11 mouse cellular contexts compared by ENCODE assay signal in the genomic region with DNA sequence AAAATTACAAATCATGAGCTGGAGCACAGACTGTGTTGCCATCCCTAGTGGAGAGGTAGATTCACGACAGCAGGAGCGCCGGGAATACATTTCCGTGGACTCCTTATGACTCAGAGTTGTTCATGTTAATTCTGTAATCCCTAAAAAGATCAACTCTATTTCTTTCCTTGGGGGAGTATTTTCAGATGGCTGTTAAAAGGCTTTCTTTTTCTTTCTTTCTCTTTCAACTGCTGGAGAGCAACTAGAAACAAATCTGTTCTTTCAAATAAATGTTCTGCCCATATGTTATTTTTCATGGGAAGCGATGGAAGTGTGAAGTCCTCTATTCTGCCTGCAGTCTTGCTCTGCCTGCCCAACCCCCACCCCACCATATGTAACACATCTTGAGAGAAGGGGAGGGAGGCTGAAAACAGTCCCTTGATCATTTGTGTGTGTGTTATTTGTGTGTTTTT.
DNase-seq lines count a peak whose midpoint lies in the region; ATAC-seq and TF ChIP-seq lines count a peak whose summit lies in the region.
"Had no signal": no experiment of that assay in that cellular context is flagged by ENCODE, and none has a peak within 500 bp of the region (broad histone marks: within the 10 kb centered on the region; RNA-seq: fewer than 3 reads in every experiment).

No protein-coding gene starts in this region.

- no peak overlapping the region for H3K27ac ChIP-seq in embryonic facial prominence, embryonic 11.5 days (replicated peaks; ENCODE audit: low read depth, low read length)
- no peak overlapping the region for H3K27ac ChIP-seq in embryonic facial prominence, embryonic 10.5 days (replicated peaks)
- peak overlapping the region; percentile 63 for H3K27ac ChIP-seq in embryonic facial prominence, embryonic 15.5 days (replicated peaks)
- H3K27ac ChIP-seq in gastrocnemius, adult 2 months: no peak overlapping the region
- H3K27ac ChIP-seq: intestine, embryonic 15.5 days; liver, embryonic 15.5 days; midbrain, embryonic 12.5 days had no signal

- WGBS in embryonic facial prominence, embryonic 11.5 days: 75% methylated on average over 5 of the region's 5 CpGs
- WGBS in embryonic facial prominence, embryonic 10.5 days: 77% methylated on average over 5 of the region's 5 CpGs
- WGBS in embryonic facial prominence, embryonic 15.5 days: 43% methylated on average over 5 of the region's 5 CpGs

- peak; percentile 20 for DNase-seq in embryonic facial prominence, embryonic 11.5 days (ENCODE audit: low spot score)
- no peak for DNase-seq in embryonic facial prominence, embryonic 10.5 days (ENCODE audit: low spot score)
- DNase-seq in layer of hippocampus, postnatal 14 days (ENCODE audit: low spot score in 2 of 2): peak; percentile 12 to 49
- DNase-seq in right cerebral cortex, adult 18-20 months: peak; percentile 71
- no peak for DNase-seq in gastrocnemius, postnatal 14 days
- DNase-seq in testis, postnatal 14 days (ENCODE audit: low spot score): no peak
- no peak for DNase-seq in gastrocnemius, adult 2 months

- no peak for ATAC-seq in embryonic facial prominence, embryonic 11.5 days (replicated peaks; ENCODE audit: insufficient number of reproducible peaks, low FRiP score, low TSS enrichment, low read depth)
- ATAC-seq in embryonic facial prominence, embryonic 15.5 days (ENCODE audit: insufficient number of reproducible peaks, low FRiP score, low TSS enrichment, low read depth): no peak
- ATAC-seq: intestine, embryonic 15.5 days had no signal

- H3K4me2 ChIP-seq in embryonic facial prominence, embryonic 11.5 days (ENCODE audit: low read depth, low read length): no peak overlapping the region
- H3K4me2 ChIP-seq in embryonic facial prominence, embryonic 15.5 days (replicated peaks): no peak overlapping the region
- H3K4me2 ChIP-seq: intestine, embryonic 15.5 days; liver, embryonic 15.5 days; midbrain, embryonic 12.5 days had no signal

- no peak overlapping the region for H3K4me3 ChIP-seq in embryonic facial prominence, embryonic 11.5 days (ENCODE audit: low read depth, low read length)
- no peak overlapping the region for H3K4me3 ChIP-seq in embryonic facial prominence, embryonic 10.5 days
- H3K4me3 ChIP-seq in embryonic facial prominence, embryonic 15.5 days (replicated peaks): no peak overlapping the region
- no peak overlapping the region for H3K4me3 ChIP-seq in gastrocnemius, adult 2 months
- H3K4me3 ChIP-seq: intestine, embryonic 15.5 days; liver, embryonic 15.5 days; midbrain, embryonic 12.5 days had no signal

- H3K36me3 ChIP-seq in embryonic facial prominence, embryonic 11.5 days (replicated peaks; ENCODE audit: control insufficient read depth, insufficient read depth, low read depth, low read length): no peaks in the 10 kb centered on the region
- H3K36me3 ChIP-seq in embryonic facial prominence, embryonic 10.5 days (replicated peaks): no peaks in the 10 kb centered on the region
- no peaks in the 10 kb centered on the region for H3K36me3 ChIP-seq in embryonic facial prominence, embryonic 15.5 days
- H3K36me3 ChIP-seq: intestine, embryonic 15.5 days; liver, embryonic 15.5 days; midbrain, embryonic 12.5 days had no signal

- no peak overlapping the region for H3K9ac ChIP-seq in embryonic facial prominence, embryonic 11.5 days (replicated peaks; ENCODE audit: low read length)
- H3K9ac ChIP-seq in embryonic facial prominence, embryonic 15.5 days: no peak overlapping the region
- H3K9ac ChIP-seq: intestine, embryonic 15.5 days; liver, embryonic 15.5 days; midbrain, embryonic 12.5 days had no signal

- no peaks in the 10 kb centered on the region for H3K9me3 ChIP-seq in embryonic facial prominence, embryonic 11.5 days (replicated peaks; ENCODE audit: control insufficient read depth, low read length)
- H3K9me3 ChIP-seq in embryonic facial prominence, embryonic 10.5 days: no peaks in the 10 kb centered on the region
- no peaks in the 10 kb centered on the region for H3K9me3 ChIP-seq in embryonic facial prominence, embryonic 15.5 days (replicated peaks)
- H3K9me3 ChIP-seq: intestine, embryonic 15.5 days; liver, embryonic 15.5 days; midbrain, embryonic 12.5 days had no signal

- H3K27me3 ChIP-seq in embryonic facial prominence, embryonic 11.5 days (ENCODE audit: control insufficient read depth, insufficient read depth, low read length): no peaks in the 10 kb centered on the region
- H3K27me3 ChIP-seq in embryonic facial prominence, embryonic 10.5 days (replicated peaks; ENCODE audit: low read depth, poor library complexity, severe bottlenecking): no peaks in the 10 kb centered on the region
- H3K27me3 ChIP-seq in embryonic facial prominence, embryonic 15.5 days: no peaks in the 10 kb centered on the region
- H3K27me3 ChIP-seq: intestine, embryonic 15.5 days; liver, embryonic 15.5 days; midbrain, embryonic 12.5 days had no signal

- no peak for TF ChIP-seq CTCF in gastrocnemius, adult 2 months (IDR thresholded peaks at IDR 0.05)

- no peaks in the 10 kb centered on the region for H3K4me1 ChIP-seq in embryonic facial prominence, embryonic 11.5 days (ENCODE audit: control insufficient read depth, insufficient read depth, low read length)
- peaks cover 6% of the 10 kb centered on the region; the same call in 1 of the 2 replicates for H3K4me1 ChIP-seq in embryonic facial prominence, embryonic 10.5 days
- H3K4me1 ChIP-seq in embryonic facial prominence, embryonic 15.5 days: peaks cover 6% of the 10 kb centered on the region; the same call in 1 of the 2 replicates
- H3K4me1 ChIP-seq: intestine, embryonic 15.5 days; liver, embryonic 15.5 days; midbrain, embryonic 12.5 days had no signal

- intact Hi-C loops in gastrocnemius, postnatal 14 days (cut with DNase I; ENCODE audit: low total_unique reads): no loop called here
- intact Hi-C loops in gastrocnemius, adult 2 months (cut with DNase I): no loop called here

Comparison
In these comparisons a context has a peak if more than half of its experiments do, and no peak if none do; other contexts are left out.
1. DNase-seq: peak in embryonic facial prominence, embryonic 11.5 days (single experiment), layer of hippocampus, postnatal 14 days (2 of 2) and right cerebral cortex, adult 18-20 months (single experiment); none in embryonic facial prominence, embryonic 10.5 days (single experiment), gastrocnemius, postnatal 14 days (single experiment), testis, postnatal 14 days (single experiment) and gastrocnemius, adult 2 months (single experiment).